Mouse (Mus musculus): ENCODE measurements around the gene Racgap1.

DNA sequence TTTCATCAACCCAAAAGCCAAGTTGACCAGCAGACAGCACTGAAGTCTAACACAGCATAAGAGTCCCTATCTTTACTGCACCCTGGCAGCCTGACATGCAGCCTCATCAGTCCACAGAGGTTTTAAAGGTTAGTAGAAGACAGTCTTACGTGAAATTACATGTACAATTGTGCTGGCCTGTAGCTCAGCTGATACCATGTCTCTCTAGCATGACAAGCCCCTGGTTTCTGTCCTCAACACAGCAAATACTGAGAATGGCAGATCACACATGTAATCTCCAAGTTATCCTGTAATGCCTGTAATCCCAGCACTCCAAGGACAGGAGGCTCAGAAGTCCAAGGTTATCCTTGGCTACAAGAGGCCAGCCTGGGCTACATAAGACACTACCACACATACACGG lies 1.2 kb downstream of the Racgap1 start:
- TF ChIP-seq EP300 (optimal IDR thresholded peaks at IDR 0.05) = no peak
- no peak for TF ChIP-seq CTCF (IDR thresholded peaks at IDR 0.05; ENCODE audit: low read depth)
